Mouse (Mus musculus): ENCODE measurements around the gene Aldh16a1. TPM values are rescaled to one million over a fixed set of nuclear protein-coding genes. Genes with fewer than 3 reads are reported as not detected.

The Aldh16a1 gene
- total RNA-seq, 2 experiments from 2014 or later = 11.6 to 15.1 TPM

GRCm38 (mm10) chr7:45191803-45192363, 37.5 kb upstream of the Aldh16a1 start:
- H3K27ac ChIP-seq = peak overlapping the region; percentile 79
- no peak for TF ChIP-seq CTCF (IDR thresholded peaks at IDR 0.05)
- no peak overlapping the region for H3K4me3 ChIP-seq
- intact Hi-C loops (cut with DNase I) = no loop called here
- peak; percentile 89 for DNase-seq

GRCm38 (mm10) chr7:45191161-45191560, 36.8 kb upstream of the Aldh16a1 start:
- Histone ChIP-seq H3K4me3 (no peak overlapping the region), H3K27ac (peak overlapping the region; percentile 79)
- intact Hi-C loops (cut with DNase I) = no loop called here
- no peak for TF ChIP-seq CTCF (IDR thresholded peaks at IDR 0.05)
- no peak for DNase-seq

- no peak overlapping the region for H3K27ac ChIP-seq
- no peak for TF ChIP-seq CTCF (IDR thresholded peaks at IDR 0.05)
- DNase-seq = no peak
- no peak overlapping the region for H3K4me3 ChIP-seq
- intact Hi-C loops (cut with DNase I) = no loop called here
Observed at GRCm38 (mm10) chr7:45190186-45190585, 35.8 kb upstream of the Aldh16a1 start.

- Histone ChIP-seq H3K4me3 (no peak overlapping the region), H3K27ac (no peak overlapping the region)
- intact Hi-C loops (cut with DNase I) = no loop called here
- no peak for TF ChIP-seq CTCF (IDR thresholded peaks at IDR 0.05)
- no peak for DNase-seq
Observed at GRCm38 (mm10) chr7:45189600-45189999, 35.2 kb upstream of the Aldh16a1 start.

- DNase-seq = no peak
- no peak for TF ChIP-seq CTCF (IDR thresholded peaks at IDR 0.05)
- intact Hi-C loops (cut with DNase I) = no loop called here
- Histone ChIP-seq H3K4me3 (no peak overlapping the region), H3K27ac (no peak overlapping the region)
Observed at GRCm38 (mm10) chr7:45185921-45186320, 31.5 kb upstream of the Aldh16a1 start.

- Histone ChIP-seq H3K4me3 (no peak overlapping the region), H3K27ac (no peak overlapping the region)
- no peak for TF ChIP-seq CTCF (IDR thresholded peaks at IDR 0.05)
- DNase-seq = no peak
- intact Hi-C loops (cut with DNase I) = no loop called here
Observed at GRCm38 (mm10) chr7:45183672-45184071, 29.3 kb upstream of the Aldh16a1 start.

- Histone ChIP-seq H3K27ac (peak overlapping the region; percentile 93), H3K4me3 (peak overlapping the region; percentile 69)
- intact Hi-C loops (cut with DNase I) = no loop called here
- peak; percentile 71 for DNase-seq
- 0 out of 2 replicates have a peak, but pooled peaks have one; percentile 11 for TF ChIP-seq CTCF (IDR thresholded peaks at IDR 0.05)
Observed at GRCm38 (mm10) chr7:45182606-45183005, 28.2 kb upstream of the Aldh16a1 start.

GRCm38 (mm10) chr7:45182199-45182601, 27.8 kb upstream of the Aldh16a1 start:
- peak overlapping the region; percentile 69 for H3K4me3 ChIP-seq
- intact Hi-C loops (cut with DNase I) = no loop called here
- no peak for TF ChIP-seq CTCF (IDR thresholded peaks at IDR 0.05)

GRCm38 (mm10) chr7:45181540-45181939, 27.2 kb upstream of the Aldh16a1 start:
- TF ChIP-seq CTCF (IDR thresholded peaks at IDR 0.05) = peak; percentile 20; the same call in 1 of the 2 replicates
- H3K4me3 ChIP-seq = peak overlapping the region; percentile 69

More at GRCm38 (mm10) chr7:45182199-45182601, 27.8 kb upstream of the Aldh16a1 start:
- H3K27ac ChIP-seq = peak overlapping the region; percentile 93
- peak; percentile 93 for DNase-seq

GRCm38 (mm10) chr7:45180896-45181477, 26.6 kb upstream of the Aldh16a1 start, which contains the start of gene Pth2:
Gene Pth2 (plus strand): TSS chr7:45180995.
- no peak for TF ChIP-seq CTCF (IDR thresholded peaks at IDR 0.05)
- H3K27ac ChIP-seq = no peak within 1 kb of the TSS
- intact Hi-C loops (cut with DNase I) = no loop called here
- DNase-seq = no peak
- H3K4me3 ChIP-seq = peak within 1 kb of the TSS; percentile 69

More at GRCm38 (mm10) chr7:45181540-45181939, 27.2 kb upstream of the Aldh16a1 start:
- no peak overlapping the region for H3K27ac ChIP-seq
- intact Hi-C loops (cut with DNase I) = no loop called here
- DNase-seq = peak; percentile 64

GRCm38 (mm10) chr7:45179469-45179868, 25.1 kb upstream of the Aldh16a1 start, which contains the start of gene Gfy:
Gene Gfy (minus strand): TSS chr7:45179569.
- H3K27ac ChIP-seq = no peak within 1 kb of the TSS
- H3K4me3 ChIP-seq = no peak within 1 kb of the TSS
- no peak for TF ChIP-seq CTCF (IDR thresholded peaks at IDR 0.05)
- DNase-seq = no peak
- intact Hi-C loops (cut with DNase I) = no loop called here

- Histone ChIP-seq H3K27ac (no peak overlapping the region), H3K4me3 (no peak overlapping the region)
- no peak for DNase-seq
- intact Hi-C loops (cut with DNase I) = no loop called here
- TF ChIP-seq CTCF (IDR thresholded peaks at IDR 0.05) = no peak
Observed at GRCm38 (mm10) chr7:45178550-45178949, 24.2 kb upstream of the Aldh16a1 start.

- TF ChIP-seq CTCF (IDR thresholded peaks at IDR 0.05) = no peak
- no peak for DNase-seq
- Histone ChIP-seq H3K4me3 (peak overlapping the region; percentile 35), H3K27ac (no peak overlapping the region)
- intact Hi-C loops (cut with DNase I) = no loop called here
Observed at GRCm38 (mm10) chr7:45176356-45176755, 22.0 kb upstream of the Aldh16a1 start.

GRCm38 (mm10) chr7:45175929-45176328, 21.5 kb upstream of the Aldh16a1 start:
- no peak for DNase-seq
- no peak for TF ChIP-seq CTCF (IDR thresholded peaks at IDR 0.05)
- H3K4me3 ChIP-seq = peak overlapping the region; percentile 35
- intact Hi-C loops (cut with DNase I) = no loop called here
- no peak overlapping the region for H3K27ac ChIP-seq

Data from gastrocnemius, adult 2 months (tissue).